Mouse (Mus musculus): ENCODE measurements around the gene Arid1b. TPM values are rescaled to one million over a fixed set of nuclear protein-coding genes. Genes with fewer than 3 reads are reported as not detected.
A peak's percentile ranks its signal among the peaks of the same experiment; 100 is the strongest.

The Arid1b gene
- polyA plus RNA-seq, 1 experiment from 2014 or later = 2.2 TPM

DNA sequence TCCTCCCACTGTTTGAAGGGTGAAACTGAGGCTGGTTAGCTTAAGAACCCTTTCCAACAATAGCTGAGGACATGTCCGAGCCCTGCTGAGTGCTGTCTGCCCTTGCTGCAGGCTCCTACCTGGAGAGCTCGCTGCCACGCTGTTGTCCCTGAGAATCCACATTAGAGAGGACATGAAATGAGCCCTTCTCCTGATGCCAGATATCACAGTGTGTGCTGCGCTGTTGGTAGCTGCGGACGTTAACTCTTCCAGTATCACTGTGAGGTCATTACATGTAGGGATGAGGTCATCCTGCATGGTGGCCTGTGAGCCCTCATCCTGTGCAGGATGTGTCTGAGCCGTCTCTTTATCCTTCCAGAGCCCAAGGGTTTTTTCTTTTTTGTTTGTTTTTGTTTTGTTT is 235.9 kb downstream of the Arid1b start:
- Histone ChIP-seq H3K27me3 (ENCODE audit: insufficient read depth, low read length) (no peaks in the 10 kb centered on the region), H3K4me3 (ENCODE audit: low read depth, low read length) (no peak overlapping the region), H3K4me2 (ENCODE audit: low read depth, low read length) (no peak overlapping the region), H3K9ac (replicated peaks) (no peak overlapping the region), H3K9me3 (ENCODE audit: low read length) (no peaks in the 10 kb centered on the region), H3K27ac (ENCODE audit: low read depth) (no peak overlapping the region), H3K4me1 (ENCODE audit: insufficient read depth) (peaks cover 17% of the 10 kb centered on the region), H3K36me3 (replicated peaks; ENCODE audit: insufficient read depth, low read length) (no peaks in the 10 kb centered on the region)
- WGBS (ENCODE audit: insufficient replicate concordance) = 87% methylated on average over 7 of the region's 7 CpGs
- no peak for DNase-seq
- no peak for ATAC-seq
- TF ChIP-seq CTCF (IDR thresholded peaks at IDR 0.05; ENCODE audit: low read depth) (no peak), EP300 (IDR thresholded peaks at IDR 0.05; ENCODE audit: low read depth) (no peak)

DNA sequence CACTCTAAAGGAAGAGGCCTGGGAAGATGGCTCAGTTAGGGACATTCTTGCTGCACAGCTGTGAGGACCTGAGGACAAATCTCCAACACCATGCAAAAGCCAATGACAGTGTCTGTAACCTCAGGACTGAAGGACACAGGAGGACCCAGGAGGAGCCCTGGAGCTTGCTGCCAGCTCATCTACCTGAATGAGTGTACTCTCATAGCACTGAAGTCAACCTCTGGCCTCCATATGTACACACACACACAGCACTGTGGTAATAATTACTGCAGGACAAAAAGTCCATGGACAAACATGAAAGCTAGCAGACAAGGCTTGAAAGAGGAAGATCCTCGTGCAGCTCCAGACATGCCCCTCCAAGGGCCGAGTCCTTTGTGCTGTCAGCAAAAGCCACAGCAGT is 238.0 kb downstream of the Arid1b start:
- ATAC-seq (peak; percentile 82), DNase-seq (no peak)
- Histone ChIP-seq H3K4me1 (ENCODE audit: insufficient read depth) (peaks cover 8% of the 10 kb centered on the region; the same call in 1 of the 2 replicates), H3K9ac (replicated peaks) (no peak overlapping the region), H3K36me3 (replicated peaks; ENCODE audit: insufficient read depth, low read length) (no peaks in the 10 kb centered on the region), H3K27ac (ENCODE audit: low read depth) (no peak overlapping the region), H3K27me3 (ENCODE audit: insufficient read depth, low read length) (no peaks in the 10 kb centered on the region), H3K4me3 (ENCODE audit: low read depth, low read length) (no peak overlapping the region), H3K4me2 (ENCODE audit: low read depth, low read length) (no peak overlapping the region), H3K9me3 (ENCODE audit: low read length) (no peaks in the 10 kb centered on the region)
- TF ChIP-seq EP300 (IDR thresholded peaks at IDR 0.05; ENCODE audit: low read depth) (no peak), CTCF (IDR thresholded peaks at IDR 0.05; ENCODE audit: low read depth) (no peak)
- WGBS (ENCODE audit: insufficient replicate concordance) = 14% methylated on average over 2 of the region's 2 CpGs

DNA sequence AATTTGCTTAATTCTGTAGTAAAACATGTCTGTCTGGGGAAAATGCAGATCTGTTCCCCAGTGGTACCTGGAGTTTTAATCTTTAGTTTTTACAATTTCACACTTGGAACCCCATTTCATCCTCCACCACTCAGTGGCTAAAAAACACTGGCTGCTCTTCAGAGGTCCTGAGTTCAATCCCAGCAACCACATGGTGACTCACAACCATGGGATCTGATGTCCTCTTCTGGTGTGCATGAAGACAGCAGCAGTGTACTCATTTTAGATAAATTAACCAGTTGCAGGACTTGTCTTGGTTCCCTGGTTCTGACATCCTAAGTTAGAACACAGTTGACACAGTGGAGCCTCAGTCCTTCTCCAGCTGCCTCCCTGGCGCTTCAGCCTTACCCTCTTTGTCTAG is 239.9 kb downstream of the Arid1b start:
- Histone ChIP-seq H3K4me3 (ENCODE audit: low read depth, low read length) (no peak overlapping the region), H3K9ac (replicated peaks) (no peak overlapping the region), H3K27ac (ENCODE audit: low read depth) (no peak overlapping the region), H3K9me3 (ENCODE audit: low read length) (no peaks in the 10 kb centered on the region), H3K36me3 (replicated peaks; ENCODE audit: insufficient read depth, low read length) (no peaks in the 10 kb centered on the region), H3K4me1 (ENCODE audit: insufficient read depth) (peaks cover 9% of the 10 kb centered on the region), H3K27me3 (ENCODE audit: insufficient read depth, low read length) (no peaks in the 10 kb centered on the region), H3K4me2 (ENCODE audit: low read depth, low read length) (no peak overlapping the region)
- DNase-seq (no peak), ATAC-seq (no peak)
- WGBS (ENCODE audit: insufficient replicate concordance) = 94% methylated on average over 1 of the region's 1 CpGs
- TF ChIP-seq CTCF (IDR thresholded peaks at IDR 0.05; ENCODE audit: low read depth) = no peak
- TF ChIP-seq EP300 (IDR thresholded peaks at IDR 0.05; ENCODE audit: low read depth) = no peak

DNA sequence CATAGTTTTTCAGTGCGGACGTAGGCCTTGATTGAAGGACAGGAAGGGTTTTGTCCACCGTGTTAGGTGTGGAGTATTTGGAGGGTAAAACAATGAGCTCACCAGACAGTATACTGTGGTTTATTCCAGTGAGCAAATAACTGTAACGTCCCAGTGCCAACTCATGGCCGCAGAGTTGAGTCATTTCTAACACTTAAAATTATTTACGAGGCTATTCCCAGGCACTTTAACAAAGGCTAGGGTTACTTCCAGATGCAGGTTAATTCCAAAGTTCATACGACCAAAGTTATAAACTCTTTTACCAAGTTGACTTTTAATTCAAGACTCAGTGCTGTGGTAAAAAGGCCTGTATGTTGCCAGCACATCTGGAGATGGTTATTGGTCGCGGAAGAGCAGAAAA is 240.9 kb downstream of the Arid1b start:
- H3K27ac ChIP-seq (ENCODE audit: low read depth) = no peak overlapping the region
- H3K27me3 ChIP-seq (ENCODE audit: insufficient read depth, low read length) = no peaks in the 10 kb centered on the region
- TF ChIP-seq CTCF (IDR thresholded peaks at IDR 0.05; ENCODE audit: low read depth) = no peak
- no peak for TF ChIP-seq EP300 (IDR thresholded peaks at IDR 0.05; ENCODE audit: low read depth)
- peaks cover 17% of the 10 kb centered on the region for H3K4me1 ChIP-seq (ENCODE audit: insufficient read depth)
- ATAC-seq = no peak
- H3K9me3 ChIP-seq (ENCODE audit: low read length) = no peaks in the 10 kb centered on the region
- 83% methylated on average over 9 of the region's 9 CpGs for WGBS (ENCODE audit: insufficient replicate concordance)
- no peaks in the 10 kb centered on the region for H3K36me3 ChIP-seq (replicated peaks; ENCODE audit: insufficient read depth, low read length)
- H3K4me2 ChIP-seq (ENCODE audit: low read depth, low read length) = no peak overlapping the region
- no peak overlapping the region for H3K9ac ChIP-seq (replicated peaks)
- DNase-seq = no peak
- H3K4me3 ChIP-seq (ENCODE audit: low read depth, low read length) = no peak overlapping the region

DNA sequence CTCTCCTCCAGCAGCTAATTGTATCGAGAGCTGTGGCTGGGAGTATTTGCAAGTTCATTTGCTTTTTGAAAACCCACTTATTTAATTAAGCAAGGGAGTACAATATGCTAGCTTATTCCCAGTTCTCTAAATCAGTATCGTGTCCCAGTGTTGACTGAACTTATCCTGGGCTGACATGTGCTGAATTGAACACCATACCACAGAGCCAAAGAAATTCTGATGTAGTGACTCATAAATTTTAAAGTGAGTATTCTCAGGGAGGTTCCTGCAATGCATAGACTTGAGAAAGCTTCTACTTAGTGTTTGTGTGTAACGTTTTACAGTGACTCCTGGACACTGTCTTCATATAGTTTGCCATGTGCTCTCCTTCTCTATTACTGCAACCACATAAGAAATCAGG is 243.6 kb downstream of the Arid1b start:
- Histone ChIP-seq H3K27me3 (ENCODE audit: insufficient read depth, low read length) (no peaks in the 10 kb centered on the region), H3K4me2 (ENCODE audit: low read depth, low read length) (no peak overlapping the region), H3K9ac (replicated peaks) (no peak overlapping the region), H3K27ac (ENCODE audit: low read depth) (no peak overlapping the region), H3K4me3 (ENCODE audit: low read depth, low read length) (no peak overlapping the region), H3K4me1 (ENCODE audit: insufficient read depth) (peaks cover 17% of the 10 kb centered on the region), H3K36me3 (replicated peaks; ENCODE audit: insufficient read depth, low read length) (0 out of 2 replicates have a peak, but pooled peaks cover 2% of the 10 kb centered on the region), H3K9me3 (ENCODE audit: low read length) (no peaks in the 10 kb centered on the region)
- ATAC-seq (no peak), DNase-seq (no peak)
- 66% methylated on average over 3 of the region's 3 CpGs for WGBS (ENCODE audit: insufficient replicate concordance)
- TF ChIP-seq EP300 (IDR thresholded peaks at IDR 0.05; ENCODE audit: low read depth) (no peak), CTCF (IDR thresholded peaks at IDR 0.05; ENCODE audit: low read depth) (no peak)

DNA sequence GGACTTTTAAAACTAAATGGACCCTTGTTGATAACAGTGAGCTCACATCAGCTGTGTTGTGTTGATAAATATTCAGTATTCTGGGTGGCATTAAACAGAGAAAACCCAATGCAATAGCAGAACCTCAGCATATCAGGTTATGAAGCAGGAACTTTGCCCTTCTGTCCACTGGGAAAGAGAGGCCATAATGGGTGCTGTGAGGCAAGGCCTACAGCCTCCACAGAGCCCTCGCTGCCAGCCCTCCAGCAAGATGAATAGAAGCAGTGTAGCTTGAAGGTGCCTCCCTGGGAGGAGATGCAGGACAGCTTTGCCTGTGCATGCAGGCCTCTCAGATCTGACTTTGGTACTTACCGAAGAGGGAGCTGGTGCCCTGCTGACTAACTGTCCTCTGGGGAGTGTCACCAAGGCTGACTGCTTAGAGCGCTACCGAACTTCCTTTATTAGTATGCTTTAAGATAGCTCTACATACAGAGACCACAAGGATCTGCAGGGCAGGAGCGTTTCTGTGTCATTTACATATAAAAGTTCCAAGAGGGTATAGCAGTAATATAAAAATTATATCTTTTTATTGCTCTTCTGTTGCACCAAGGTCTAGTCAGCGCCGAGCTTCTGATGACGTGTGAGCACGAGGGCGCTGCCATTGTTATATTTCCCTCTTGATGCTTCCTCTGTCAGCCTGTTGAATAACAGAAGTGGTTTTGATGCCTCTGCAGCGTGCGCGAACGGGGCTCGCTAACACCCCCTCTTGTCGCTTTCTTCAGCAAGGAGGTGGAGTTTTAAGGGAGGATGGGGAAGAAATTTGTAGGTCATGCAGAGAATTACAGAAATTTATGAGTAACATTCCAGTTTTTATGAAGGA is 244.5 kb downstream of the Arid1b start:
- H3K27me3 ChIP-seq (ENCODE audit: insufficient read depth, low read length) = no peaks in the 10 kb centered on the region
- peaks cover 17% of the 10 kb centered on the region for H3K4me1 ChIP-seq (ENCODE audit: insufficient read depth)
- H3K4me2 ChIP-seq (ENCODE audit: low read depth, low read length) = peak overlapping the region; percentile 38
- no peaks in the 10 kb centered on the region for H3K9me3 ChIP-seq (ENCODE audit: low read length)
- H3K36me3 ChIP-seq (replicated peaks; ENCODE audit: insufficient read depth, low read length) = peaks cover 4% of the 10 kb centered on the region; the same call in 1 of the 2 replicates
- no peak for ATAC-seq
- no peak overlapping the region for H3K9ac ChIP-seq (replicated peaks)
- H3K27ac ChIP-seq (ENCODE audit: low read depth) = peak overlapping the region; percentile 16; the same call in 1 of the 2 replicates
- H3K4me3 ChIP-seq (ENCODE audit: low read depth, low read length) = no peak overlapping the region
- WGBS (ENCODE audit: insufficient replicate concordance) = 30% methylated on average over 16 of the region's 16 CpGs
- DNase-seq = no peak
- TF ChIP-seq CTCF (IDR thresholded peaks at IDR 0.05; ENCODE audit: low read depth) (no peak), EP300 (IDR thresholded peaks at IDR 0.05; ENCODE audit: low read depth) (no peak)

Data from liver, postnatal 0 days (tissue).